In the genomic region with DNA sequence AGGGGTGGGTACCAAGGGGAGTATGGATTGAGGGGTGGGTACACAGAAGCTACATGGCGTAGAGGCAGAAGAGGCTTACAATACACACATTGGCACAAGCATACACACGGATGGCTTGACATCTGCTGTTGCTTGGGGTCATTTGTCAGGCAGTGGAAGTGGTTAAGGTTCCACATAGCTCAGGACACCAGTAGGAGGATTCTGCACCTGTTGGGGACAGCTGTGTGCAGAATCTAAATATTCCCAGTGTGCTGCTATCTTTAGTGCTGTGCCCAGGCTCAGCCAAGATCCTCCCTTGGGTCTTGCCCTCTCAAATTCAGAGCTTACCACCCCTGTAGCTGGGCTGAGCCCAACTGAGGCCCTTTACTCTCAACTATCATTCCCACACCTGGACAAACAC, we compare ENCODE assay signal across 28 mouse cellular contexts. TPM values are rescaled to one million over a fixed set of nuclear protein-coding genes. Genes with fewer than 3 reads are reported as not detected.
A peak's percentile ranks its signal among the peaks of the same experiment; 100 is the strongest.
DNase-seq lines count a peak whose midpoint lies in the region; ATAC-seq lines count a peak whose summit lies in the region.
"Had no signal": no experiment of that assay in that cellular context is flagged by ENCODE, and none has a peak within 500 bp of the region (broad histone marks: within the 10 kb centered on the region; RNA-seq: fewer than 3 reads in every experiment).

No protein-coding gene starts in this region.

- DNase-seq in gastrocnemius, adult 18-20 months (ENCODE audit: low spot score), result peak; percentile 68
- DNase-seq in gastrocnemius, postnatal 10 days, result no peak
- DNase-seq in heart, adult 11 months, result peak; percentile 84
- DNase-seq in heart, embryonic 10.5 days (ENCODE audit: low spot score), result no peak
- peak; percentile 24 for DNase-seq in gastrocnemius, postnatal 14 days
- DNase-seq in ovary, postnatal 36 days (ENCODE audit: low spot score), result no peak
- DNase-seq: adrenal gland, postnatal 10 days; adrenal gland, postnatal 36 days; B cell, adult 2 months; cerebellum, adult 18-20 months; cerebellum, adult 9-10 months; cerebellum, postnatal 14 days; forebrain, postnatal 0 days; heart, adult 2 months had no signal

- no peak overlapping the region for H3K9ac ChIP-seq in kidney, embryonic 14.5 days (ENCODE audit: low read depth, low read length)
- H3K9ac ChIP-seq: embryonic facial prominence, embryonic 12.5 days; forebrain, postnatal 0 days; hindbrain, embryonic 12.5 days; hindbrain, embryonic 15.5 days had no signal

- ATAC-seq in kidney, embryonic 14.5 days (ENCODE audit: low FRiP score, low TSS enrichment), result no peak
- ATAC-seq: forebrain, embryonic 14.5 days; forebrain, postnatal 0 days; intestine, postnatal 0 days; Patski had no signal

- intact Hi-C loops in gastrocnemius, postnatal 14 days (cut with DNase I; ENCODE audit: low total_unique reads), result no loop called here

- no peak overlapping the region for H3K4me3 ChIP-seq in heart, embryonic 10.5 days
- no peak overlapping the region for H3K4me3 ChIP-seq in kidney, embryonic 14.5 days (ENCODE audit: low read length)
- H3K4me3 ChIP-seq: embryonic facial prominence, embryonic 12.5 days; forebrain, embryonic 10.5 days; heart, adult 2 months; hindbrain, embryonic 12.5 days; hindbrain, embryonic 15.5 days had no signal

- 69% methylated on average over 2 of the region's 2 CpGs for WGBS in heart, embryonic 10.5 days
- WGBS in kidney, embryonic 14.5 days, result 76% methylated on average over 2 of the region's 2 CpGs

- H3K36me3 ChIP-seq in heart, embryonic 10.5 days, result peaks cover 17% of the 10 kb centered on the region
- H3K36me3 ChIP-seq in kidney, embryonic 14.5 days (ENCODE audit: control insufficient read depth, insufficient read depth, low read length), result peaks cover 18% of the 10 kb centered on the region

- peaks cover 15% of the 10 kb centered on the region for H3K4me1 ChIP-seq in heart, embryonic 10.5 days
- H3K4me1 ChIP-seq in kidney, embryonic 14.5 days (ENCODE audit: control insufficient read depth, insufficient read depth, low read length), result peaks cover 7% of the 10 kb centered on the region

- no peak overlapping the region for H3K4me2 ChIP-seq in kidney, embryonic 14.5 days (replicated peaks; ENCODE audit: low read depth, low read length)
- H3K4me2 ChIP-seq: embryonic facial prominence, embryonic 12.5 days; heart, embryonic 11.5 days; hindbrain, embryonic 12.5 days; hindbrain, embryonic 15.5 days had no signal

- H3K27me3 ChIP-seq in heart, embryonic 10.5 days (ENCODE audit: insufficient read depth, poor library complexity, severe bottlenecking), result peaks cover 19% of the 10 kb centered on the region; the same call in 1 of the 2 replicates
- H3K27me3 ChIP-seq in kidney, embryonic 14.5 days (ENCODE audit: control insufficient read depth, insufficient read depth, low read length), result no peaks in the 10 kb centered on the region
- H3K27me3 ChIP-seq: embryonic facial prominence, embryonic 12.5 days; hindbrain, embryonic 12.5 days; hindbrain, embryonic 15.5 days; Patski had no signal

- no peak overlapping the region for H3K27ac ChIP-seq in heart, embryonic 10.5 days
- no peak overlapping the region for H3K27ac ChIP-seq in kidney, embryonic 14.5 days (ENCODE audit: low read depth, low read length)
- H3K27ac ChIP-seq: embryonic facial prominence, embryonic 12.5 days; forebrain, embryonic 10.5 days; heart, adult 2 months; hindbrain, embryonic 12.5 days; hindbrain, embryonic 15.5 days had no signal

- H3K9me3 ChIP-seq in heart, embryonic 10.5 days, result no peaks in the 10 kb centered on the region
- no peaks in the 10 kb centered on the region for H3K9me3 ChIP-seq in kidney, embryonic 14.5 days (ENCODE audit: control insufficient read depth, low read length)
- H3K9me3 ChIP-seq: embryonic facial prominence, embryonic 12.5 days; forebrain, embryonic 10.5 days; G1E; hindbrain, embryonic 12.5 days; hindbrain, embryonic 15.5 days had no signal

RNA-seq across cellular contexts. Expression of gene Atp5k, which starts 1.9 kb away (rescaled TPM):
- total RNA-seq in gastrocnemius, adult 18-20 months (2021), result 100 to 1,000 TPM; 765 to 857 TPM
- 100 to 1,000 TPM; 747 to 903 TPM for total RNA-seq in gastrocnemius, postnatal 10 days (2021)
- 521 and 675 TPM in 2 replicates for polyA plus RNA-seq in heart, embryonic 10.5 days (2016; fragmentation: Nextera tagmentation; extraction: Ambion mirVana)
- 100 to 1,000 TPM; 853 to 974 TPM for total RNA-seq in gastrocnemius, postnatal 14 days (2021)
- polyA plus RNA-seq in kidney, embryonic 14.5 days (2014; fragmentation: Nextera tagmentation; extraction: Ambion mirVana), result 398 and 564 TPM in 2 replicates

RNA-seq across cellular contexts. Expression of gene Mfsd7a, which starts 12.6 kb away (rescaled TPM):
- 1 to 10 TPM in 1 of 2 experiments, under 1 TPM in 1; 0.84 to 1.7 TPM for total RNA-seq in gastrocnemius, adult 18-20 months (2021)
- total RNA-seq in gastrocnemius, postnatal 10 days (2021), result 1 to 10 TPM; 1.9 to 2.6 TPM
- 0.09 and 0.34 TPM in 2 replicates for polyA plus RNA-seq in heart, embryonic 10.5 days (2016; fragmentation: Nextera tagmentation; extraction: Ambion mirVana)
- 1 to 10 TPM; 1.3 to 1.6 TPM for total RNA-seq in gastrocnemius, postnatal 14 days (2021)
- 0.30 and 0.40 TPM in 2 replicates for polyA plus RNA-seq in kidney, embryonic 14.5 days (2014; fragmentation: Nextera tagmentation; extraction: Ambion mirVana)
- total RNA-seq: CH12.LX had no signal
- polyA plus RNA-seq: G1E had no signal

RNA-seq across cellular contexts. Expression of gene Pcgf3, which starts 24.9 kb away (rescaled TPM):
- total RNA-seq in gastrocnemius, adult 18-20 months (2021), result 10 to 100 TPM; 33.8 to 35.9 TPM
- 10 to 100 TPM; 58.0 to 61.6 TPM for total RNA-seq in gastrocnemius, postnatal 10 days (2021)
- polyA plus RNA-seq in heart, embryonic 10.5 days (2016; fragmentation: Nextera tagmentation; extraction: Ambion mirVana), result 19.9 and 21.3 TPM in 2 replicates
- 10 to 100 TPM; 40.5 to 46.2 TPM for total RNA-seq in gastrocnemius, postnatal 14 days (2021)
- 17.2 and 28.2 TPM in 2 replicates for polyA plus RNA-seq in kidney, embryonic 14.5 days (2014; fragmentation: Nextera tagmentation; extraction: Ambion mirVana)

RNA-seq across cellular contexts. Expression of gene Pde6b, which starts 47.9 kb away (rescaled TPM):
- total RNA-seq in gastrocnemius, adult 18-20 months (2021), result not detected
- not detected for total RNA-seq in gastrocnemius, postnatal 10 days (2021)
- polyA plus RNA-seq in heart, embryonic 10.5 days (2016; fragmentation: Nextera tagmentation; extraction: Ambion mirVana), result 0.40 TPM in 1 of 2 replicates, not detected in the other
- total RNA-seq in gastrocnemius, postnatal 14 days (2021), result not detected
- polyA plus RNA-seq in kidney, embryonic 14.5 days (2014; fragmentation: Nextera tagmentation; extraction: Ambion mirVana), result 0.23 and 0.27 TPM in 2 replicates
- total RNA-seq: adrenal gland, adult 18-20 months; adrenal gland, postnatal 10 days; adrenal gland, postnatal 36 days; CH12.LX; heart, adult 2 months; heart, postnatal 25 days had no signal
- polyA plus RNA-seq: forebrain, embryonic 14.5 days; G1E; heart, adult 2 months; heart, embryonic 14.5 days had no signal

Comparison
In these comparisons a context has a peak if more than half of its experiments do, and no peak if none do; other contexts are left out.
1. DNase-seq: peak in gastrocnemius, adult 18-20 months (single experiment), heart, adult 11 months (single experiment) and gastrocnemius, postnatal 14 days (single experiment); none in gastrocnemius, postnatal 10 days (single experiment), heart, embryonic 10.5 days (single experiment) and ovary, postnatal 36 days (single experiment).